27 mouse cellular contexts compared by ENCODE assay signal in the genomic region with DNA sequence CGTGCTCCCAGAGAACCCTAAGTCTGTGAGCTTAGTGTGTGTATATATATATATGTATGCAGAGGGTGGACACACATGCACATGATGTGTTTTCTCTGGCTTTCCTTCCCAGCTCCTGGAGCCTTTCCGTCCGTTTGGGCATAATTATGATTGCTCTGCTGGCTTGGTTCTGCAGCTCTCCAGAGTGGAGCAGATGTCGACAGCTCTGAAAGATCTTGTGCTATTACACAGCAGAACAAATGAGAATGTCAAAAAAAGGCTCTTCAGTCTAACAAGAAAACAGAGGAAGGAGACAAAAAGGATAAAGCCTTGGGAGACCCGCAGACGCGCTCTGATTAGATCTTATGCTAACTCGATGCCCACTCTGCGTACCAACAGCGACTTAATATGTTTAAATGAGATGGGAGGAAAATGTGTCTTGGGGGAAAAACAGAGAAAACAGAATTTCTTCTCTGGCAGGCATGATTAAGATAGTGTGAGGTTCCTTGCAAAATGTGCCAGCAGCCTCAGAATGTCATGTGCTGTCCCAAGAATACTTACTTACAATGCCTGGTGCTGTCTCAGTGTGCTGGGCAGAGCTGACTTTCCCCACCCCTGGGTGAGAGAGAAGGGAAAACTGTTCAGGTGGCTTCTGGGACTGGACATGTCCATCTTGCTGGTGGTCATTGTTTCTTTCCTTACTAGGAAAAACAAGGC. TPM values are rescaled to one million over a fixed set of nuclear protein-coding genes. Genes with fewer than 3 reads are reported as not detected.
DNase-seq lines count a peak whose midpoint lies in the region; ATAC-seq and TF ChIP-seq lines count a peak whose summit lies in the region.
"Had no signal": no experiment of that assay in that cellular context is flagged by ENCODE, and none has a peak within 500 bp of the region (broad histone marks: within the 10 kb centered on the region; RNA-seq: fewer than 3 reads in every experiment).

No protein-coding gene starts in this region.

- WGBS in forebrain, embryonic 14.5 days: 71% methylated on average over 10 of the region's 10 CpGs
- WGBS in forebrain, embryonic 13.5 days: 70% methylated on average over 10 of the region's 10 CpGs
- 55% methylated on average over 10 of the region's 10 CpGs for WGBS in hindbrain, postnatal 0 days

- H3K9me3 ChIP-seq in forebrain, embryonic 14.5 days (replicated peaks; ENCODE audit: control insufficient read depth, low read length): no peaks in the 10 kb centered on the region
- no peaks in the 10 kb centered on the region for H3K9me3 ChIP-seq in forebrain, embryonic 13.5 days (replicated peaks)
- H3K9me3 ChIP-seq in hindbrain, postnatal 0 days (ENCODE audit: low read length): no peaks in the 10 kb centered on the region
- H3K9me3 ChIP-seq: limb, embryonic 15.5 days; liver, embryonic 15.5 days; midbrain, embryonic 12.5 days; neural tube, embryonic 12.5 days had no signal

- H3K9ac ChIP-seq in forebrain, embryonic 14.5 days (ENCODE audit: low read length): no peak overlapping the region
- no peak overlapping the region for H3K9ac ChIP-seq in forebrain, embryonic 13.5 days
- no peak overlapping the region for H3K9ac ChIP-seq in hindbrain, postnatal 0 days (replicated peaks; ENCODE audit: low read length)
- H3K9ac ChIP-seq: limb, embryonic 15.5 days; liver, embryonic 15.5 days; midbrain, embryonic 12.5 days; neural tube, embryonic 12.5 days had no signal

- no peak overlapping the region for H3K4me2 ChIP-seq in forebrain, embryonic 14.5 days (ENCODE audit: low read length)
- no peak overlapping the region for H3K4me2 ChIP-seq in forebrain, embryonic 13.5 days
- H3K4me2 ChIP-seq in hindbrain, postnatal 0 days (ENCODE audit: low read depth, low read length): no peak overlapping the region
- H3K4me2 ChIP-seq: limb, embryonic 15.5 days; liver, embryonic 15.5 days; midbrain, embryonic 12.5 days; neural tube, embryonic 12.5 days had no signal

- peak; percentile 36 for DNase-seq in forebrain, embryonic 14.5 days (ENCODE audit: low spot score)
- DNase-seq in heart, adult 11 months: peak; percentile 27
- DNase-seq in heart, postnatal 10 days: no peak
- peak; percentile 60 for DNase-seq in brain, adult 2 months (ENCODE audit: low read depth, low spot score)
- DNase-seq in hindbrain, postnatal 0 days (ENCODE audit: low spot score): peak; percentile 11
- DNase-seq in lung, postnatal 36 days: no peak
- DNase-seq in heart, adult 9 months (ENCODE audit: low spot score in 2 of 2): no peak
- DNase-seq: adrenal gland, postnatal 25 days; cerebellum, adult 18-20 months; cerebellum, postnatal 25 days; embryo, embryonic 11 days; gastrocnemius, postnatal 25 days; kidney, adult 18-20 months; right cerebral cortex, adult 18-20 months; thymus, postnatal 25 days had no signal

- H3K4me1 ChIP-seq in forebrain, embryonic 14.5 days (ENCODE audit: control insufficient read depth, insufficient read depth, low read length): no peaks in the 10 kb centered on the region
- H3K4me1 ChIP-seq in forebrain, embryonic 13.5 days: no peaks in the 10 kb centered on the region
- H3K4me1 ChIP-seq in hindbrain, postnatal 0 days (ENCODE audit: insufficient read depth, low read length): no peaks in the 10 kb centered on the region; the same call in 1 of the 2 replicates
- H3K4me1 ChIP-seq: limb, embryonic 15.5 days; liver, embryonic 15.5 days; midbrain, embryonic 12.5 days; neural tube, embryonic 12.5 days had no signal

- no peak for TF ChIP-seq CTCF in hindbrain, postnatal 0 days (IDR thresholded peaks at IDR 0.05; ENCODE audit: low read depth)

- H3K27me3 ChIP-seq in forebrain, embryonic 14.5 days (replicated peaks; ENCODE audit: control insufficient read depth, insufficient read depth, low read length): no peaks in the 10 kb centered on the region
- H3K27me3 ChIP-seq in forebrain, embryonic 13.5 days: no peaks in the 10 kb centered on the region
- H3K27me3 ChIP-seq in hindbrain, postnatal 0 days (ENCODE audit: insufficient read depth, low read length): no peaks in the 10 kb centered on the region
- H3K27me3 ChIP-seq: limb, embryonic 15.5 days; liver, embryonic 15.5 days; midbrain, embryonic 12.5 days; neural tube, embryonic 12.5 days had no signal

- intact Hi-C loops in heart, postnatal 10 days (cut with DNase I): no loop called here

- peak overlapping the region; percentile 14; the same call in 1 of the 2 replicates for H3K27ac ChIP-seq in forebrain, embryonic 14.5 days (ENCODE audit: low read depth, low read length)
- H3K27ac ChIP-seq in forebrain, embryonic 13.5 days: no peak overlapping the region
- H3K27ac ChIP-seq in hindbrain, postnatal 0 days: no peak overlapping the region
- H3K27ac ChIP-seq: kidney, postnatal 0 days; limb, embryonic 15.5 days; liver, embryonic 15.5 days; midbrain, embryonic 12.5 days; neural tube, embryonic 12.5 days had no signal

- no peaks in the 10 kb centered on the region for H3K36me3 ChIP-seq in forebrain, embryonic 14.5 days (ENCODE audit: control insufficient read depth, insufficient read depth, low read length)
- H3K36me3 ChIP-seq in forebrain, embryonic 13.5 days (ENCODE audit: poor library complexity, severe bottlenecking): no peaks in the 10 kb centered on the region
- H3K36me3 ChIP-seq in hindbrain, postnatal 0 days (ENCODE audit: insufficient read depth, low read length): no peaks in the 10 kb centered on the region
- H3K36me3 ChIP-seq: limb, embryonic 15.5 days; liver, embryonic 15.5 days; midbrain, embryonic 12.5 days; neural tube, embryonic 12.5 days had no signal

- no peak overlapping the region for H3K4me3 ChIP-seq in forebrain, embryonic 14.5 days (ENCODE audit: low read depth, low read length)
- H3K4me3 ChIP-seq in forebrain, embryonic 13.5 days: no peak overlapping the region
- H3K4me3 ChIP-seq in hindbrain, postnatal 0 days (ENCODE audit: low read length): no peak overlapping the region
- H3K4me3 ChIP-seq: limb, embryonic 15.5 days; liver, embryonic 15.5 days; midbrain, embryonic 12.5 days; neural tube, embryonic 12.5 days had no signal

- no peak for ATAC-seq in forebrain, embryonic 14.5 days
- ATAC-seq in forebrain, embryonic 13.5 days: no peak
- ATAC-seq in hindbrain, postnatal 0 days: no peak
- ATAC-seq: activated CD4-positive, CD25-positive, alpha-beta regulatory T cell, adult 4 months had no signal

RNA-seq across cellular contexts. Expression of a gene that starts 31.4 kb away (rescaled TPM):
- 18.4 and 20.5 TPM in 2 replicates for polyA plus RNA-seq in forebrain, embryonic 14.5 days (2014; fragmentation: Nextera tagmentation; extraction: Ambion mirVana)
- 34.4 and 44.4 TPM in 2 replicates for polyA plus RNA-seq in forebrain, embryonic 13.5 days (2015; fragmentation: Nextera tagmentation; extraction: Ambion mirVana)
- not detected for total RNA-seq in heart, postnatal 10 days (2021)
- total RNA-seq in hindbrain, postnatal 0 days (2014; rRNA removed): 30.3 and 31.9 TPM in 2 replicates
- 25.1 and 28.2 TPM in 2 replicates for polyA plus RNA-seq in hindbrain, postnatal 0 days (2015; fragmentation: Nextera tagmentation; extraction: Ambion mirVana)
- total RNA-seq: adrenal gland, postnatal 25 days; ES-E14; gastrocnemius, postnatal 25 days; heart, adult 8-10 months had no signal
- polyA plus RNA-seq: activated CD4-positive, CD25-positive, alpha-beta regulatory T cell, adult 4 months; heart, embryonic 16.5 days; kidney, postnatal 0 days; liver, embryonic 15.5 days; lung, embryonic 16.5 days; testis, adult 2 months had no signal

RNA-seq across cellular contexts. Expression of a gene that starts 54.2 kb away (rescaled TPM):
- polyA plus RNA-seq in forebrain, embryonic 14.5 days (2014; fragmentation: Nextera tagmentation; extraction: Ambion mirVana): 4.0 and 4.4 TPM in 2 replicates
- 4.8 and 5.5 TPM in 2 replicates for polyA plus RNA-seq in forebrain, embryonic 13.5 days (2015; fragmentation: Nextera tagmentation; extraction: Ambion mirVana)
- total RNA-seq in heart, postnatal 10 days (2021): 1 to 10 TPM; 5.6 to 6.2 TPM
- 11.1 and 12.5 TPM in 2 replicates for total RNA-seq in hindbrain, postnatal 0 days (2014; rRNA removed)
- 5.0 and 5.7 TPM in 2 replicates for polyA plus RNA-seq in hindbrain, postnatal 0 days (2015; fragmentation: Nextera tagmentation; extraction: Ambion mirVana)

Comparison
In these comparisons a context has a peak if more than half of its experiments do, and no peak if none do; other contexts are left out.
1. DNase-seq: peak in forebrain, embryonic 14.5 days (single experiment), heart, adult 11 months (single experiment), brain, adult 2 months (single experiment) and hindbrain, postnatal 0 days (single experiment); none in heart, postnatal 10 days (0 of 2), lung, postnatal 36 days (single experiment) and heart, adult 9 months (0 of 2).